Mouse (Mus musculus) MEL (cell line): Measurements from ENCODE around the gene Ldhb.

Source experiments
- CTCF ChIP-seq, 3 experiments: IDR thresholded peaks in 2 of 3; conservative IDR thresholded peaks in 1 of 3; 2 replicates each; pipeline ENCODE4 v1.5.1; 2011 to 2012; ENCODE audit warnings: low read length in 3 of 3, low read depth in 2 of 3, mild to moderate bottlenecking in 2 of 3, improper control_type of control experiment in 1 of 3, inconsistent platforms in 1 of 3, mixed read lengths in 1 of 3, moderate library complexity in 1 of 3; ENCODE audit not compliant: control insufficient read depth in 1 of 3, insufficient read depth in 1 of 3, poor library complexity in 1 of 3, severe bottlenecking in 1 of 3
- MAFK ChIP-seq: IDR thresholded peaks from 2 replicates; pipeline ENCODE4 v1.6.1; 2011; ENCODE audit warnings: low read depth, mild to moderate bottlenecking, low read length, improper control_type of control experiment, borderline replicate concordance
- MAZ ChIP-seq: IDR thresholded peaks from 2 replicates; pipeline ENCODE4 v1.6.1; 2012; ENCODE audit warnings: low read depth, mild to moderate bottlenecking, inconsistent platforms, low read length, improper control_type of control experiment
- SMC3 ChIP-seq: IDR thresholded peaks from 2 replicates; pipeline ENCODE4 v1.6.1; 2011; ENCODE audit warnings: low read depth, low read length, improper control_type of control experiment
- TCF12 ChIP-seq: IDR thresholded peaks from 2 replicates; pipeline ENCODE4 v1.6.1; 2014; ENCODE audit warnings: low read depth, mild to moderate bottlenecking, inconsistent platforms, low read length, improper control_type of control experiment, moderate library complexity

DNA sequence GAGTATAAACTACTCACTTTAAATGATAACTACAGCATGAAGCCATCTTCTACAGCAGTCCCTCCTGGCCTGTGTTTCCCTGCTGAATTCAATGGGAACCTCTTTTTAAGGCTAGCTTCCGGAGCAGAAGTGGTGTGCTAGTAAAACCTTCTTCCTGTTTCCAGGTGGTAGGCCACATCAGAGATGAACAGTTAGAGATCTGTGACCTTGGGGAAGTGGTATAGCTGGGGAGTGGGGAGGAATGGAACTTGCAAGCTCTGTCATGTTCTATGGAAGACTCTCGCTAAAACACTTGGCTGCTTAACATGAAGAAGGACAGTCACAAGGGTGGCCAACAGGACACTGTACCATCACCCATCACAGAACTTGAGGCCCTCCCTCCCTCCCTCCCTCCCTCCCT is 54.4 kb downstream of the Ldhb start:
- no peak for TF ChIP-seq MAZ
- TF ChIP-seq CTCF (IDR thresholded peaks at IDR 0.05 in 2 of 3, conservative IDR thresholded peaks at IDR 0.05 in 1 of 3; ENCODE audit: control insufficient read depth in 1 of 3, insufficient read depth in 1 of 3, low read depth in 2 of 3, low read length in 3 of 3, poor library complexity in 1 of 3, severe bottlenecking in 1 of 3): no peak
- TF ChIP-seq SMC3: no peak
- no peak for TF ChIP-seq TCF12
- no peak for TF ChIP-seq MAFK
